Mouse (Mus musculus): ENCODE measurements around the gene Grm5. TPM values are rescaled to one million over a fixed set of nuclear protein-coding genes. Genes with fewer than 3 reads are reported as not detected.

The Grm5 gene
- not detected in 2 replicates for polyA plus RNA-seq (2012)

GRCm38 (mm10) chr7:87583868-87584267 is at the start of gene Grm5:
Grm5 (plus strand) TSS chr7:87584168.

Other genes starting within 250 kb of the Grm5 start
- not detected in 2 replicates for gene Tyr, start 90.7 kb upstream of the Grm5 start, polyA plus RNA-seq (2012)

Data from megakaryocyte-erythroid progenitor cell, adult 5 weeks (primary cell).